Mouse (Mus musculus) limb, embryonic 11.5 days (tissue): ENCODE measurements around the gene Fthl17a. TPM values are rescaled to one million over a fixed set of nuclear protein-coding genes. Genes with fewer than 3 reads are reported as not detected.

Experiments
- ATAC-seq: fragments of 200-750 bp; cut with Nextera tagmentation; 2 replicates; pipeline ENCODE4 v1.8.0; 2017; ENCODE audit warnings: low read depth; ENCODE audit not compliant: insufficient number of reproducible peaks, low FRiP score, low TSS enrichment
- DNase-seq: peaks from one replicate; pipeline ENCODE4 v3.0.0-alpha.2; 2015; ENCODE audit warnings: low spot score
- H3K27ac ChIP-seq: fragments of 300-500 bp; sonication (generic); replicated peaks from 2 replicates; pipeline ENCODE4 v1.5.1; 2014; ENCODE audit warnings: low read depth, mild to moderate bottlenecking, low read length
- H3K27me3 ChIP-seq: fragments of 300-500 bp; sonication (generic); 2 replicates; pipeline ENCODE4 v1.6.1; 2014; ENCODE audit warnings: mild to moderate bottlenecking, low read length, mixed read lengths; ENCODE audit not compliant: control insufficient read depth, insufficient read depth
- H3K36me3 ChIP-seq: fragments of 300-500 bp; sonication (generic); 2 replicates; pipeline ENCODE4 v1.6.1; 2014; ENCODE audit warnings: mild to moderate bottlenecking, low read length, moderate library complexity, mixed read lengths; ENCODE audit not compliant: control insufficient read depth, insufficient read depth
- H3K4me1 ChIP-seq: fragments of 300-500 bp; sonication (generic); 2 replicates; pipeline ENCODE4 v1.6.1; 2014; ENCODE audit warnings: low read length, mixed read lengths; ENCODE audit not compliant: control insufficient read depth, insufficient read depth
- H3K4me2 ChIP-seq: fragments of 300-500 bp; sonication (generic); 2 replicates; pipeline ENCODE4 v1.6.1; 2014; ENCODE audit warnings: low read depth, mild to moderate bottlenecking, moderate library complexity; ENCODE audit not compliant: severe bottlenecking
- H3K4me3 ChIP-seq: fragments of 300-500 bp; sonication (generic); 2 replicates; pipeline ENCODE4 v1.5.1; 2014; ENCODE audit warnings: low read depth, low read length
- H3K9ac ChIP-seq: fragments of 300-500 bp; sonication (generic); 2 replicates; pipeline ENCODE4 v1.6.1; 2014; ENCODE audit warnings: mild to moderate bottlenecking, low read length
- H3K9me3 ChIP-seq: fragments of 300-500 bp; sonication (generic); 2 replicates; pipeline ENCODE4 v1.6.1; 2016; ENCODE audit warnings: low read length; ENCODE audit not compliant: control insufficient read depth
- WGBS: fragments of 180-500 bp; shearing (Covaris S2); extraction: QIAGEN DNeasy Blood & Tissue Kit; methylation state at CpG from one replicate; pipeline ENCODE4 v1.1.7; 2014; 5-methylcytosine and 5-hydroxymethylcytosine counted together
- polyA plus RNA-seq: library from polyadenylated mRNA; unstranded; fragments of >200 nt; fragmentation: Nextera tagmentation; extraction: Ambion mirVana; gene quantifications from 2 replicates; pipeline ENCODE4 v1.2.1, GENCODE M21; 2014

Fthl17a gene
- polyA plus RNA-seq, 1 experiment from 2014 or later = not detected

GRCm38 (mm10) chrX:85318576-85318975 is 69.1 kb downstream of the Fthl17a start:
- Histone ChIP-seq H3K4me3 (no peak overlapping the region), H3K4me1 (no peaks in the 10 kb centered on the region), H3K27ac (no peak overlapping the region), H3K27me3 (no peaks in the 10 kb centered on the region), H3K36me3 (no peaks in the 10 kb centered on the region), H3K4me2 (no peak overlapping the region), H3K9ac (no peak overlapping the region), H3K9me3 (no peaks in the 10 kb centered on the region)
- ATAC-seq (no peak), DNase-seq (no peak)
- 64% methylated on average over 4 of the region's 4 CpGs for WGBS

DNA sequence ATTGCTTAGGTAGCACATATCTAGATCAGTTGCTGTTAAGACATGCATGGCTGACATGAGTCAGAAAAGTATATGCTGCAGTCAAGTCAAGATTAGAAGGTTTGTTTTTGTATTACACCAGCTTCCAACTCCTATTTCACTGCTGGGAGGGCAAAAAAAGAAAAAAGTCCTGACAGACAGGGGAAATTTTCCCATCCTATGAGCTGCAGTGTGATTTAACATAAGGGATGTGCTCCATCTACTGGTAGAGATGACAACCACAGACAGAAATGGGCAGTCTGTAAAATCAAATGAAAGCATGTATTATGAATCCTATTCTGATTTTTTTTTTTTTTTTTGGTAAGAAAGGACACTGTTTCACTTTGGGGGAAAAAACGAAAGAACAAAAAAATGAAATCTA is 69.7 kb downstream of the Fthl17a start:
- ATAC-seq (no peak), DNase-seq (no peak)
- WGBS = 38% methylated on average over 1 of the region's 1 CpGs
- Histone ChIP-seq H3K4me2 (no peak overlapping the region), H3K9ac (no peak overlapping the region), H3K36me3 (no peaks in the 10 kb centered on the region), H3K27me3 (no peaks in the 10 kb centered on the region), H3K9me3 (no peaks in the 10 kb centered on the region), H3K4me1 (no peaks in the 10 kb centered on the region), H3K4me3 (no peak overlapping the region), H3K27ac (no peak overlapping the region)
